Mouse (Mus musculus) heart, adult 2 months (tissue): ENCODE measurements around the gene Slc3a1. TPM values are rescaled to one million over a fixed set of nuclear protein-coding genes. Genes with fewer than 3 reads are reported as not detected.

Experiments used
- DNase-seq, 2 experiments: peaks; one replicate each; pipeline ENCODE4 v3.0.0; 2021
- H3K27ac ChIP-seq: fragments of 200-600 bp; 2 replicates; pipeline ENCODE4 v1.8.1; 2022
- H3K27me3 ChIP-seq: fragments of 200-500 bp; 2 replicates; pipeline ENCODE4 v1.6.1; 2012; ENCODE audit warnings: mild to moderate bottlenecking, low read length, inconsistent platforms, mixed read lengths; ENCODE audit not compliant: control insufficient read depth, insufficient read depth
- H3K36me3 ChIP-seq: fragments of 200-500 bp; 2 replicates; pipeline ENCODE4 v1.6.1; 2012; ENCODE audit warnings: low read length, inconsistent platforms; ENCODE audit not compliant: control insufficient read depth, insufficient read depth
- H3K4me1 ChIP-seq: fragments of 200-500 bp; 2 replicates; pipeline ENCODE4 v1.6.1; 2011; ENCODE audit warnings: low read length; ENCODE audit not compliant: control insufficient read depth, insufficient read depth
- H3K4me3 ChIP-seq: fragments of 200-600 bp; 2 replicates; pipeline ENCODE4 v1.8.1; 2022
- H3K79me2 ChIP-seq: fragments of 200-500 bp; replicated peaks from 2 replicates; pipeline ENCODE4 v1.6.1; 2012; ENCODE audit warnings: mild to moderate bottlenecking, inconsistent platforms, low read length, moderate library complexity, mixed read lengths; ENCODE audit not compliant: control insufficient read depth, insufficient read depth
- H3K9ac ChIP-seq: fragments of 200-500 bp; 2 replicates; pipeline ENCODE4 v1.6.1; 2012; ENCODE audit warnings: low read depth, mild to moderate bottlenecking, control low read depth, inconsistent platforms, low read length, mixed read lengths
- CTCF ChIP-seq: fragments of 200-600 bp; IDR thresholded peaks from 2 replicates; pipeline ENCODE4 v1.8.1; 2022; ENCODE audit warnings: antibody characterized with exemption, mild to moderate bottlenecking, moderate library complexity
- EP300 ChIP-seq: fragments of 200-500 bp; IDR thresholded peaks from 2 replicates; pipeline ENCODE4 v1.6.1; 2011; ENCODE audit warnings: low read depth, low read length, control low read depth; ENCODE audit not compliant: insufficient read depth
- POLR2A ChIP-seq: fragments of 200-500 bp; IDR thresholded peaks from 2 replicates; pipeline ENCODE4 v1.6.1; 2011; ENCODE audit warnings: mild to moderate bottlenecking, low read depth, low read length, control low read depth; ENCODE audit not compliant: insufficient read depth
- WGBS: fragments of 180-500 bp; shearing (Covaris S2); methylation state at CpG from one replicate; pipeline ENCODE4 v1.1.7; 2018; 5-methylcytosine and 5-hydroxymethylcytosine counted together
- intact Hi-C: fragments of 180-260 bp; cut with DNase I; formaldehyde crosslinking; loops from one replicate; pipeline ENCODE4 v1.15.1; 2025
- polyA plus RNA-seq: library from polyadenylated mRNA; depleted of rRNA; stranded (reverse); fragments of >200 nt; gene quantifications from 2 replicates; pipeline ENCODE4 v1.2.3, GENCODE M21; 2012
- total RNA-seq, 2 experiments: library from RNA; stranded (reverse); gene quantifications; 2 replicates each; pipeline ENCODE4 v1.2.3; 2021

Slc3a1 gene
- total and polyA plus RNA-seq, 3 experiments: 0.16 to 0.23 (median 0.16) TPM

- no peaks in the 10 kb centered on the region for H3K36me3 ChIP-seq
- no peak overlapping the region for H3K9ac ChIP-seq
- H3K27ac ChIP-seq: no peak overlapping the region
- H3K4me1 ChIP-seq: peaks cover 2% of the 10 kb centered on the region; the same call in 1 of the 2 replicates
- DNase-seq: no peak
- TF ChIP-seq POLR2A (no peak), CTCF (no peak), EP300 (no peak)
- intact Hi-C loops: no loop called here
- H3K79me2 ChIP-seq: no peaks in the 10 kb centered on the region
- 87% methylated on average over 5 of the region's 5 CpGs for WGBS
- no peak overlapping the region for H3K4me3 ChIP-seq
- H3K27me3 ChIP-seq: no peaks in the 10 kb centered on the region
These were observed 20.2 kb downstream of the Slc3a1 start for GRCm38 (mm10) chr17:85048379-85048778.

GRCm38 (mm10) chr17:85058276-85058675 is 30.1 kb downstream of the Slc3a1 start:
- intact Hi-C loops: no loop called here

DNA sequence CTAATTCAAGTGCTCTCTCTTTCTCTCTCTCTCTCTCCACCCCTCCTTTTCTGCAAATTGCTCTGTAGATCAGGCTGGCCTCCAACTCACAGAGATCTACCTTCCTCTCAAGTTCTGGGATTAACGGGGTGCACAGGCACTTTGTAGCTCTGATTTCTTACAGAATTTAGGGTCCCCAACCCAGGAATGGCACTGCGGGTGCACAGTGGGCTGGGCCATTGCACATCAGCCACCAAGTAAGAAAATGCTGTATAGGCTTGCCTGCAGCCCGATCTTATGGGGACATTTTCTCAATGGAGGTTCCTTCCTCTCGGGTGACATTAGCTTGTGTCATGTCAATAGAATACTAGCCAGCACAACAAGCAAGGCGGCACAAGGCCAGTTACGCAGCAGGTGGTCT is 31.0 kb downstream of the Slc3a1 start:
- Histone ChIP-seq H3K9ac (no peak overlapping the region), H3K79me2 (no peaks in the 10 kb centered on the region), H3K4me3 (no peak overlapping the region), H3K4me1 (no peaks in the 10 kb centered on the region), H3K36me3 (no peaks in the 10 kb centered on the region), H3K27ac (no peak overlapping the region), H3K27me3 (no peaks in the 10 kb centered on the region)
- TF ChIP-seq EP300 (no peak), POLR2A (no peak), CTCF (no peak)
- no peak for DNase-seq
- intact Hi-C loops: no loop called here
- WGBS: 89% methylated on average over 6 of the region's 6 CpGs

More at GRCm38 (mm10) chr17:85058276-85058675, 30.1 kb downstream of the Slc3a1 start:
- Histone ChIP-seq H3K27ac (no peak overlapping the region), H3K4me3 (no peak overlapping the region), H3K36me3 (no peaks in the 10 kb centered on the region), H3K27me3 (no peaks in the 10 kb centered on the region), H3K4me1 (no peaks in the 10 kb centered on the region), H3K79me2 (no peaks in the 10 kb centered on the region), H3K9ac (no peak overlapping the region)
- WGBS: 90% methylated on average over 7 of the region's 7 CpGs
- TF ChIP-seq EP300 (no peak), CTCF (no peak), POLR2A (no peak)
- no peak for DNase-seq

DNA sequence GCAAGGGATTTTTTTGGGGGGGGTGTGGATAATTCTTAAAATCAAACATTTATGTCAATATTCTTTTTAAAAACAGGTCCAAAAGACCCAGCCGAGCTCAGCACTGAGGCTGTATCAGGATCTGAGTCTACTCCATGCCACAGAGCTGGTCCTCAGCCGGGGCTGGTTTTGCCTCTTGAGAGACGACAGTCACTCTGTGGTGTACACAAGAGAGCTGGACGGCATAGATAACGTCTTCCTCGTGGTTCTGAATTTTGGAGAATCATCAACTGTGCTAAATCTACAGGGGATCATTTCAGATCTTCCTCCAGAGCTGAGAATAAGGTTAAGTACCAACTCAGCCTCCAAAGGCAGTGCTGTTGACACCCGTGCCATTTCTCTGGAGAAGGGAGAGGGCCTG is 35.4 kb downstream of the Slc3a1 start:
- Histone ChIP-seq H3K36me3 (no peaks in the 10 kb centered on the region), H3K4me3 (no peak overlapping the region), H3K27me3 (no peaks in the 10 kb centered on the region), H3K27ac (no peak overlapping the region), H3K9ac (no peak overlapping the region), H3K4me1 (no peaks in the 10 kb centered on the region), H3K79me2 (no peaks in the 10 kb centered on the region)
- no peak for TF ChIP-seq CTCF
- WGBS: 81% methylated on average over 7 of the region's 7 CpGs
- intact Hi-C loops: no loop called here
- DNase-seq: no peak

GRCm38 (mm10) chr17:85067331-85067730 is 39.2 kb downstream of the Slc3a1 start:
- H3K4me3 ChIP-seq: no peak overlapping the region
- no peaks in the 10 kb centered on the region for H3K4me1 ChIP-seq
- intact Hi-C loops: no loop called here
- H3K79me2 ChIP-seq: no peaks in the 10 kb centered on the region
- H3K36me3 ChIP-seq: no peaks in the 10 kb centered on the region
- DNase-seq: peak in 1 of 2 experiments; percentile 26
- 75% methylated on average over 7 of the region's 7 CpGs for WGBS
- TF ChIP-seq CTCF (no peak), POLR2A (no peak), EP300 (no peak)
- H3K27me3 ChIP-seq: no peaks in the 10 kb centered on the region
- H3K27ac ChIP-seq: no peak overlapping the region
- H3K9ac ChIP-seq: no peak overlapping the region

GRCm38 (mm10) chr17:85070658-85071057 is 42.5 kb downstream of the Slc3a1 start:
- no peak overlapping the region for H3K27ac ChIP-seq
- H3K79me2 ChIP-seq: no peaks in the 10 kb centered on the region
- no peaks in the 10 kb centered on the region for H3K4me1 ChIP-seq
- no peak for TF ChIP-seq CTCF
- TF ChIP-seq POLR2A: no peak
- TF ChIP-seq EP300: no peak
- no peaks in the 10 kb centered on the region for H3K27me3 ChIP-seq
- DNase-seq: no peak
- H3K9ac ChIP-seq: no peak overlapping the region
- no peaks in the 10 kb centered on the region for H3K36me3 ChIP-seq
- 60% methylated on average over 6 of the region's 6 CpGs for WGBS
- intact Hi-C loops: no loop called here
- H3K4me3 ChIP-seq: no peak overlapping the region
